Mouse (Mus musculus): ENCODE results near the gene Syne3. TPM values are rescaled to one million over a fixed set of nuclear protein-coding genes. Genes with fewer than 3 reads are reported as not detected.

Syne3 gene
- total RNA-seq, 1 experiment, result 1.5 TPM

GRCm38 (mm10) chr12:104909750-104910149, 99.9 kb downstream of the Syne3 start:
- no peaks in the 10 kb centered on the region for H3K36me3 ChIP-seq (ENCODE audit: control insufficient read depth, insufficient read depth, low read length, poor library complexity, severe bottlenecking)
- no peak for DNase-seq (ENCODE audit: low read depth, low spot score)
- H3K9me3 ChIP-seq (ENCODE audit: control insufficient read depth, insufficient read depth, low read depth, low read length), result no peaks in the 10 kb centered on the region
- no peak overlapping the region for H3K27ac ChIP-seq (ENCODE audit: insufficient read depth, low read depth, low read length, poor library complexity, severe bottlenecking)
- H3K4me1 ChIP-seq (ENCODE audit: control insufficient read depth in 2 of 2, insufficient read depth in 2 of 2, low read length in 2 of 2, poor library complexity in 1 of 2), result peaks cover 0 to 10% of the 10 kb centered on the region in 2 experiments; a peak in 2 of 4 replicates
- TF ChIP-seq HCFC1 (IDR thresholded peaks at IDR 0.05; ENCODE audit: borderline replicate concordance, insufficient read depth, low read length) (no peak), MAFK (IDR thresholded peaks at IDR 0.05; ENCODE audit: insufficient read depth, low read depth, low read length) (peak; percentile 80)
- H3K9ac ChIP-seq (ENCODE audit: insufficient read depth, low read depth, low read length, poor library complexity, severe bottlenecking), result no peak overlapping the region
- no peak overlapping the region for H3K4me3 ChIP-seq (ENCODE audit: insufficient read depth in 1 of 2, low read depth in 1 of 2, low read length in 2 of 2, poor library complexity in 1 of 2, severe bottlenecking in 1 of 2)
- in situ Hi-C loops (cut with MboI; ENCODE audit: low sequenced_read_pairs in 2 of 2, unreplicated experiment in 2 of 2), result no loop called here

- DNase-seq (ENCODE audit: low read depth, low spot score), result no peak
- no peak overlapping the region for H3K4me3 ChIP-seq (ENCODE audit: insufficient read depth in 1 of 2, low read depth in 1 of 2, low read length in 2 of 2, poor library complexity in 1 of 2, severe bottlenecking in 1 of 2)
- no peaks in the 10 kb centered on the region for H3K9me3 ChIP-seq (ENCODE audit: control insufficient read depth, insufficient read depth, low read depth, low read length)
- in situ Hi-C loops (cut with MboI; ENCODE audit: low sequenced_read_pairs in 2 of 2, unreplicated experiment in 2 of 2), result no loop called here
- no peaks in the 10 kb centered on the region for H3K36me3 ChIP-seq (ENCODE audit: control insufficient read depth, insufficient read depth, low read length, poor library complexity, severe bottlenecking)
- TF ChIP-seq ZNF384 (IDR thresholded peaks at IDR 0.05; ENCODE audit: low read depth, low read length) (no peak), MAFK (IDR thresholded peaks at IDR 0.05; ENCODE audit: insufficient read depth, low read depth, low read length) (no peak)
- peaks cover 1 to 18% of the 10 kb centered on the region in 2 experiments; a peak in 2 of 4 replicates for H3K4me1 ChIP-seq (ENCODE audit: control insufficient read depth in 2 of 2, insufficient read depth in 2 of 2, low read length in 2 of 2, poor library complexity in 1 of 2)
- H3K9ac ChIP-seq (ENCODE audit: insufficient read depth, low read depth, low read length, poor library complexity, severe bottlenecking), result no peak overlapping the region
- H3K27ac ChIP-seq (ENCODE audit: insufficient read depth, low read depth, low read length, poor library complexity, severe bottlenecking), result peak overlapping the region; percentile 16; the same call in 1 of the 2 replicates
Observed at GRCm38 (mm10) chr12:104908986-104909385, 100.6 kb downstream of the Syne3 start.

- Histone ChIP-seq H3K36me3 (ENCODE audit: control insufficient read depth, insufficient read depth, low read length, poor library complexity, severe bottlenecking) (no peaks in the 10 kb centered on the region), H3K4me3 (ENCODE audit: insufficient read depth in 1 of 2, low read depth in 1 of 2, low read length in 2 of 2, poor library complexity in 1 of 2, severe bottlenecking in 1 of 2) (no peak overlapping the region), H3K4me1 (ENCODE audit: control insufficient read depth in 2 of 2, insufficient read depth in 2 of 2, low read length in 2 of 2, poor library complexity in 1 of 2) (peaks cover 1 to 23% of the 10 kb centered on the region in 2 experiments; a peak in 2 of 4 replicates), H3K9me3 (ENCODE audit: control insufficient read depth, insufficient read depth, low read depth, low read length) (no peaks in the 10 kb centered on the region), H3K9ac (ENCODE audit: insufficient read depth, low read depth, low read length, poor library complexity, severe bottlenecking) (no peak overlapping the region), H3K27ac (ENCODE audit: insufficient read depth, low read depth, low read length, poor library complexity, severe bottlenecking) (no peak overlapping the region)
- in situ Hi-C loops (cut with MboI; ENCODE audit: low sequenced_read_pairs in 2 of 2, unreplicated experiment in 2 of 2), result no loop called here
- TF ChIP-seq ZC3H11A (IDR thresholded peaks at IDR 0.05; ENCODE audit: borderline replicate concordance, low read depth, low read length) (no peak), MAFK (IDR thresholded peaks at IDR 0.05; ENCODE audit: insufficient read depth, low read depth, low read length) (no peak), HCFC1 (IDR thresholded peaks at IDR 0.05; ENCODE audit: borderline replicate concordance, insufficient read depth, low read length) (no peak), CHD2 (IDR thresholded peaks at IDR 0.05; ENCODE audit: low read depth, low read length) (no peak), ZNF384 (IDR thresholded peaks at IDR 0.05; ENCODE audit: low read depth, low read length) (no peak)
- DNase-seq (ENCODE audit: low read depth, low spot score), result no peak
Observed at GRCm38 (mm10) chr12:104908024-104908781, 101.4 kb downstream of the Syne3 start.

- in situ Hi-C loops (cut with MboI; ENCODE audit: low sequenced_read_pairs in 2 of 2, unreplicated experiment in 2 of 2), result no loop called here
- no peaks in the 10 kb centered on the region for H3K36me3 ChIP-seq (ENCODE audit: control insufficient read depth, insufficient read depth, low read length, poor library complexity, severe bottlenecking)
- H3K9ac ChIP-seq (ENCODE audit: insufficient read depth, low read depth, low read length, poor library complexity, severe bottlenecking), result no peak overlapping the region
- no peaks in the 10 kb centered on the region for H3K9me3 ChIP-seq (ENCODE audit: control insufficient read depth, insufficient read depth, low read depth, low read length)
- DNase-seq (ENCODE audit: low read depth, low spot score), result peak; percentile 59
- H3K4me1 ChIP-seq (ENCODE audit: control insufficient read depth in 2 of 2, insufficient read depth in 2 of 2, low read length in 2 of 2, poor library complexity in 1 of 2), result peaks cover 4 to 28% of the 10 kb centered on the region in 2 experiments
- TF ChIP-seq MAFK (IDR thresholded peaks at IDR 0.05; ENCODE audit: insufficient read depth, low read depth, low read length) (no peak), ZC3H11A (IDR thresholded peaks at IDR 0.05; ENCODE audit: borderline replicate concordance, low read depth, low read length) (no peak), ZNF384 (IDR thresholded peaks at IDR 0.05; ENCODE audit: low read depth, low read length) (no peak), HCFC1 (IDR thresholded peaks at IDR 0.05; ENCODE audit: borderline replicate concordance, insufficient read depth, low read length) (no peak), CHD2 (IDR thresholded peaks at IDR 0.05; ENCODE audit: low read depth, low read length) (no peak)
- H3K27ac ChIP-seq (ENCODE audit: insufficient read depth, low read depth, low read length, poor library complexity, severe bottlenecking), result no peak overlapping the region
- H3K4me3 ChIP-seq (ENCODE audit: insufficient read depth in 1 of 2, low read depth in 1 of 2, low read length in 2 of 2, poor library complexity in 1 of 2, severe bottlenecking in 1 of 2), result no peak overlapping the region
Observed at GRCm38 (mm10) chr12:104907133-104907532, 102.5 kb downstream of the Syne3 start.

GRCm38 (mm10) chr12:104904138-104904537, 105.5 kb downstream of the Syne3 start:
- H3K27ac ChIP-seq (ENCODE audit: insufficient read depth, low read depth, low read length, poor library complexity, severe bottlenecking), result no peak overlapping the region
- no peak overlapping the region for H3K9ac ChIP-seq (ENCODE audit: insufficient read depth, low read depth, low read length, poor library complexity, severe bottlenecking)
- H3K4me3 ChIP-seq (ENCODE audit: insufficient read depth in 1 of 2, low read depth in 1 of 2, low read length in 2 of 2, poor library complexity in 1 of 2, severe bottlenecking in 1 of 2), result no peak overlapping the region
- no peak for DNase-seq (ENCODE audit: low read depth, low spot score)
- no peaks in the 10 kb centered on the region for H3K9me3 ChIP-seq (ENCODE audit: control insufficient read depth, insufficient read depth, low read depth, low read length)
- H3K4me1 ChIP-seq (ENCODE audit: control insufficient read depth in 2 of 2, insufficient read depth in 2 of 2, low read length in 2 of 2, poor library complexity in 1 of 2), result peaks cover 15 to 48% of the 10 kb centered on the region in 2 experiments
- H3K36me3 ChIP-seq (ENCODE audit: control insufficient read depth, insufficient read depth, low read length, poor library complexity, severe bottlenecking), result no peaks in the 10 kb centered on the region
- in situ Hi-C loops (cut with MboI; ENCODE audit: low sequenced_read_pairs in 2 of 2, unreplicated experiment in 2 of 2), result no loop called here
- TF ChIP-seq CHD2 (IDR thresholded peaks at IDR 0.05; ENCODE audit: low read depth, low read length) (no peak), HCFC1 (IDR thresholded peaks at IDR 0.05; ENCODE audit: borderline replicate concordance, insufficient read depth, low read length) (no peak), MAFK (IDR thresholded peaks at IDR 0.05; ENCODE audit: insufficient read depth, low read depth, low read length) (no peak), ZC3H11A (IDR thresholded peaks at IDR 0.05; ENCODE audit: borderline replicate concordance, low read depth, low read length) (no peak), ZNF384 (IDR thresholded peaks at IDR 0.05; ENCODE audit: low read depth, low read length) (no peak)
